Mouse (Mus musculus) spleen, postnatal 4 days (tissue): ENCODE data around the gene Muc1.
A peak's percentile ranks its signal among the peaks of the same experiment; 100 is the strongest.

Experiments used
- DNase-seq, 2 experiments: peaks; one replicate each; pipeline ENCODE4 v3.0.0; 2022; ENCODE audit warnings: low spot score in 2 of 2

Muc1 gene

GRCm38 (mm10) chr3:89228836-89229235 is at the start of gene Muc1:
TSS of gene Muc1 (plus strand) at chr3:89229057.
- no peak for DNase-seq

GRCm38 (mm10) chr3:89181749-89182500 is 46.9 kb upstream of the Muc1 start:
- peak in 1 of 2 experiments; percentile 62 for DNase-seq

- DNase-seq: no peak
Observed at GRCm38 (mm10) chr3:89182531-89183057, 46.3 kb upstream of the Muc1 start.

GRCm38 (mm10) chr3:89183058-89183958 is 45.5 kb upstream of the Muc1 start, which contains the start of gene Fam189b:
TSS of gene Fam189b (plus strand) at chr3:89183143.
- DNase-seq: peak; percentile 67 to 75

- DNase-seq: no peak
Observed at GRCm38 (mm10) chr3:89183959-89184315, 44.9 kb upstream of the Muc1 start.

- peak in 1 of 2 experiments; percentile 74 for DNase-seq
Observed at GRCm38 (mm10) chr3:89187197-89187596, 41.7 kb upstream of the Muc1 start.

GRCm38 (mm10) chr3:89187690-89188477 is 41.0 kb upstream of the Muc1 start:
- DNase-seq: no peak

- DNase-seq: no peak
Observed at GRCm38 (mm10) chr3:89188478-89188875, 40.4 kb upstream of the Muc1 start.

GRCm38 (mm10) chr3:89190436-89190835 is 38.4 kb upstream of the Muc1 start:
- DNase-seq: no peak

- DNase-seq: no peak
Observed at GRCm38 (mm10) chr3:89193351-89193750, 35.5 kb upstream of the Muc1 start.

- DNase-seq: no peak
Observed at GRCm38 (mm10) chr3:89193853-89194252, 35.0 kb upstream of the Muc1 start.

- peak; percentile 85 to 92 for DNase-seq
Observed at GRCm38 (mm10) chr3:89195979-89196877, 32.6 kb upstream of the Muc1 start.

- DNase-seq: no peak
Observed at GRCm38 (mm10) chr3:89199839-89200238, 29.0 kb upstream of the Muc1 start.

- peak; percentile 81 to 91 for DNase-seq
Observed at GRCm38 (mm10) chr3:89202253-89203141, 26.4 kb upstream of the Muc1 start, which contains the start of gene Gba. TSS of gene Gba (plus strand) at chr3:89202928.

- DNase-seq: no peak
Observed at GRCm38 (mm10) chr3:89203142-89203514, 25.7 kb upstream of the Muc1 start.

GRCm38 (mm10) chr3:89206079-89206478 is 22.8 kb upstream of the Muc1 start:
- no peak for DNase-seq

- no peak for DNase-seq
Observed at GRCm38 (mm10) chr3:89206695-89207094, 22.2 kb upstream of the Muc1 start.

GRCm38 (mm10) chr3:89208075-89208657 is 20.7 kb upstream of the Muc1 start:
- DNase-seq: no peak

GRCm38 (mm10) chr3:89208736-89209135 is 20.1 kb upstream of the Muc1 start:
- DNase-seq: no peak
